Mouse (Mus musculus): ENCODE results near the gene Utp15. TPM values are rescaled to one million over a fixed set of nuclear protein-coding genes. Genes with fewer than 3 reads are reported as not detected.

Gene Utp15
- polyA plus RNA-seq, 1 experiment from 2014 or later, result 46.5 TPM

DNA sequence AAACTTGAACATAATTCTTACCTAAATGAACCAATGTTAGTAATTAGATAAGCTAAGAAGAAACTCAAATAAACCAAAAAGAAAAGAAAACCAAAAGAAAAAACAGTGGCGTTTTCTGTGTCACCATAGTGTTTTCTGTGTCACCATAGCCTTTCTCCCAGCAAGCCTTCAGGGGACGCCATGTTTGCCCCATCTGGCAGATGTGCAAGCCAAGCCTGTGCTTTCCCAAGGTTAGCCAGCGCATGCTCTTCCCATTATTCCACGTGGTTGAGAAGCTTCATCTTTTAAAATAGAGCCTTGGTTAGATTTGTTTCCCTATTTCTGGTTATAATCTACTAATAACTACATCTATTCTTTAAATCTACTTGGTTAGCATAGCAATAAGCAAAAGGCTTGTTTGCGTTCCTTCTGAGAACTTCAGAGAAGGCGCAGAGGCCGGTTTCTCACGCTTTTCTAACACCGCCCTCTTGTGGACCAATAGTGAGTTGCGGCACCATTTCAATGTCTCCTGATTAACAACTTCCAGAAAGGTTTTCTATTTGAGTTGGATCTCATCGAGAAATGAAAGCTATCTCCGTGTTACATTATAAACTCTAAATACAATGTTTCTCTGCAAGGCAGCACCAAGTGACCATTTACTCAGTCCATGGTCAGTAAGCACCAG lies 22.7 kb downstream of the Utp15 start:
- Histone ChIP-seq H3K9ac (ENCODE audit: low read length) (no peak overlapping the region), H3K4me1 (replicated peaks; ENCODE audit: control insufficient read depth, insufficient read depth, low read length) (no peaks in the 10 kb centered on the region), H3K36me3 (ENCODE audit: control insufficient read depth, insufficient read depth, low read length) (no peaks in the 10 kb centered on the region), H3K27me3 (ENCODE audit: control insufficient read depth, insufficient read depth, low read length) (no peaks in the 10 kb centered on the region; the same call in 1 of the 2 replicates), H3K9me3 (ENCODE audit: control insufficient read depth, low read length) (no peaks in the 10 kb centered on the region), H3K27ac (ENCODE audit: low read depth, low read length) (no peak overlapping the region), H3K4me2 (ENCODE audit: low read depth, low read length, severe bottlenecking) (no peak overlapping the region), H3K4me3 (ENCODE audit: low read depth, low read length) (no peak overlapping the region)
- 20% methylated on average over 12 of the region's 12 CpGs for WGBS
- no peak for ATAC-seq (replicated peaks; ENCODE audit: low FRiP score)
- DNase-seq (ENCODE audit: low spot score), result peak; percentile 76

DNA sequence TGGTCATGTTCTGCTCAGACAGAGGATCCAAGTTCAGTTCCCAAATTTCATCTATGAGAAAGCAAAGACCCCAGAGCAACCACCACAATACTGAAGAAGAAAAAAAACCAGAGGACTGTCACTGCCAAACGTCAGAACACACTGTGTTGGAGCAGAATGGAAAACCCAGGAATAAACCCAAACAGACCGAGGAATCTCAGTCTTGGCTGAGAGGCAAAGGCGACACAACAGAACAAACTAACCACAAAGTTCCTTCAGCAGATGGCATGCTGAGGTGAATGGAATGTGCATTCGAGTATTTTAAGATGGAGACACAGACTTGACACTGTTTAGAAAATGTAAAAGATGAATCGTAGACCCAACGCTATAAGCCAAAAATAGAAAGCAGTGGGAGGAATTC lies 27.4 kb downstream of the Utp15 start:
- ATAC-seq (replicated peaks; ENCODE audit: low FRiP score) (no peak), DNase-seq (ENCODE audit: low spot score) (no peak)
- Histone ChIP-seq H3K9ac (ENCODE audit: low read length) (no peak overlapping the region), H3K4me1 (replicated peaks; ENCODE audit: control insufficient read depth, insufficient read depth, low read length) (no peaks in the 10 kb centered on the region), H3K27ac (ENCODE audit: low read depth, low read length) (no peak overlapping the region), H3K4me2 (ENCODE audit: low read depth, low read length, severe bottlenecking) (no peak overlapping the region), H3K36me3 (ENCODE audit: control insufficient read depth, insufficient read depth, low read length) (no peaks in the 10 kb centered on the region), H3K27me3 (ENCODE audit: control insufficient read depth, insufficient read depth, low read length) (no peaks in the 10 kb centered on the region), H3K9me3 (ENCODE audit: control insufficient read depth, low read length) (no peaks in the 10 kb centered on the region), H3K4me3 (ENCODE audit: low read depth, low read length) (no peak overlapping the region)
- WGBS, result 85% methylated on average over 6 of the region's 6 CpGs

DNA sequence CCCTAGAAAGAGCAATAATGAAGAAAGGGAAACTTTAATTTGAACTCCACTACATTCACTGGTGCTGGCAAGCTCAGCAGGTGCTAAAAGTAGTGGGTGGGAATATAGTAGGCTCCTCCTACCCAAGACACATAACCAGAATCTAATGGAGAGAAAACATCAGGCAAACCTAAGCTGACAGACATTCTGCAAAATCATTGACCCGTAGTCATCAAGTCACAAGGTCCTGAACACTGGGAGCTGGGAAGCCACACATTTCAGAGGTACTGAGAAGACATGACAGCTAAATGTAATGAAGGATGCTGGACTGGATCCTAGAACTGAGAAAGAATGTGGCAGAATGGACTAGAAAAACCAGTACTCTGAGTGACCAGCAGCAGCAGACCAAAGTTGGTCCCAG lies 32.3 kb downstream of the Utp15 start:
- no peak for DNase-seq (ENCODE audit: low spot score)
- H3K9ac ChIP-seq (ENCODE audit: low read length), result no peak overlapping the region
- no peaks in the 10 kb centered on the region for H3K9me3 ChIP-seq (ENCODE audit: control insufficient read depth, low read length)
- no peaks in the 10 kb centered on the region for H3K4me1 ChIP-seq (replicated peaks; ENCODE audit: control insufficient read depth, insufficient read depth, low read length)
- no peaks in the 10 kb centered on the region for H3K36me3 ChIP-seq (ENCODE audit: control insufficient read depth, insufficient read depth, low read length)
- H3K27ac ChIP-seq (ENCODE audit: low read depth, low read length), result no peak overlapping the region
- no peak for ATAC-seq (replicated peaks; ENCODE audit: low FRiP score)
- H3K4me3 ChIP-seq (ENCODE audit: low read depth, low read length), result no peak overlapping the region
- WGBS, result 88% methylated on average over 1 of the region's 1 CpGs
- H3K27me3 ChIP-seq (ENCODE audit: control insufficient read depth, insufficient read depth, low read length), result no peaks in the 10 kb centered on the region
- H3K4me2 ChIP-seq (ENCODE audit: low read depth, low read length, severe bottlenecking), result no peak overlapping the region

DNA sequence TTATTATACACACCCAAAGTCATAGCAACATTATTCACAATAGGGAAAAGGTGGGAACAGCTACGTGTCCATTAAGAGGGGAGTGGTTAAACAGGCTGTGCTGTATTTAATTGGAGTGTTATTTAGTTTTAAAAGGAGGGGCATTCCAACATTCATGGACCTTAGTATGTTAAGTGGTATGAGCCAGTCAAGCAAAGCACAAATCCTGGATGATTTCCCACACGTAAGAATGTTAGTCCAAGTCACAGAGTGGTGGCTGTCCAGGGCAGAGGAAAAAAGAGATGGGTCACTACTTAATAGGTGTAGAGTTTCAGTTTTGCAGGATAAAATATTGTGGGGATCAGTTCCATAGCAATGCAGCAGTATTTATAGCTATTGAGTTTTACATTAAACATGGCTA lies 36.6 kb downstream of the Utp15 start:
- no peaks in the 10 kb centered on the region for H3K36me3 ChIP-seq (ENCODE audit: control insufficient read depth, insufficient read depth, low read length)
- DNase-seq (ENCODE audit: low spot score), result no peak
- ATAC-seq (replicated peaks; ENCODE audit: low FRiP score), result no peak

DNA sequence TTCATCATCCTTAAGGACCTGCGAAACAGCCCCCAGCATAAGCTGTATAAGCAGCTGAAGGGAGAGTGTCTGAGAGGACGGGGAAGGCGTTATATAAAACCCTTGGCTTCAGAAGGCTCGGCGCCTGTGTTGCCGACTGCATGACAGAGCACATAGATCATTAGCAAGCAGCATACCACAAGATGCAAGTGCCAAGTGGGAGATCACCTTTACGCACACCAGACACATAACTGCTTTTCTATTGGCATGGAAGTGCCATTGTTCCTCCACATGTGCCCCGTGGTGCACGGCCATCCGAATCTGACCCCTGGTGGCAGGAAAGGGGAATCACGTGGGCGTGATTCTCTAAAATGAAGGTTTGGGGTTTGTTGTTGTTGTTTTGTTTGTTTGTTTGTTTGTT lies 40.0 kb downstream of the Utp15 start:
- Histone ChIP-seq H3K4me1 (replicated peaks; ENCODE audit: control insufficient read depth, insufficient read depth, low read length) (no peaks in the 10 kb centered on the region), H3K27me3 (ENCODE audit: control insufficient read depth, insufficient read depth, low read length) (no peaks in the 10 kb centered on the region), H3K9me3 (ENCODE audit: control insufficient read depth, low read length) (no peaks in the 10 kb centered on the region), H3K36me3 (ENCODE audit: control insufficient read depth, insufficient read depth, low read length) (no peaks in the 10 kb centered on the region), H3K4me2 (ENCODE audit: low read depth, low read length, severe bottlenecking) (no peak overlapping the region), H3K27ac (ENCODE audit: low read depth, low read length) (no peak overlapping the region), H3K9ac (ENCODE audit: low read length) (no peak overlapping the region), H3K4me3 (ENCODE audit: low read depth, low read length) (no peak overlapping the region)
- ATAC-seq (replicated peaks; ENCODE audit: low FRiP score) (peak; percentile 60; the same call in 1 of the 2 replicates), DNase-seq (ENCODE audit: low spot score) (peak; percentile 61)
- 37% methylated on average over 12 of the region's 12 CpGs for WGBS

More for the DNA sequence above, 36.6 kb downstream of the Utp15 start:
- WGBS, result 81% methylated on average over 2 of the region's 2 CpGs
- Histone ChIP-seq H3K4me1 (replicated peaks; ENCODE audit: control insufficient read depth, insufficient read depth, low read length) (no peaks in the 10 kb centered on the region), H3K4me3 (ENCODE audit: low read depth, low read length) (no peak overlapping the region), H3K4me2 (ENCODE audit: low read depth, low read length, severe bottlenecking) (no peak overlapping the region), H3K27me3 (ENCODE audit: control insufficient read depth, insufficient read depth, low read length) (no peaks in the 10 kb centered on the region), H3K9me3 (ENCODE audit: control insufficient read depth, low read length) (no peaks in the 10 kb centered on the region), H3K9ac (ENCODE audit: low read length) (no peak overlapping the region), H3K27ac (ENCODE audit: low read depth, low read length) (no peak overlapping the region)

DNA sequence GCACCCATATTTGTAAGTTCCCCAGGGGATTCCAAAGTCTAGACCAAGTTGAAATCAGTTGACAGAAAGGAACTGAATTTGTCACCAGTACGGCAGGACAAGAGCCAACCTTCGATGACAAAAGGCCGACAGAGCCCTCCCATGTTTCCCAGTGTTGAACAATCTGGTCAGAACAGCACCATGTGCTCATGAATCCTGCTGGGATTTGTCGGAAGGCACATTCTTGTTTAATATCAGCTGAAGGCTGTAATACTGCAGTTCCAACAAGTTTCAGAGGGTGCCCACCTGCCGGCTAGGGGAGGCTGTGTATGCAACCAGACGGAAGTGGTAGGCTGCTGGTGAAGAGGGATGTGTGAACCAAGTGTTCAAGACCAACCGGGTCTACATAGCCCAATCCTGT lies 52.7 kb downstream of the Utp15 start:
- Histone ChIP-seq H3K36me3 (ENCODE audit: control insufficient read depth, insufficient read depth, low read length) (no peaks in the 10 kb centered on the region), H3K27ac (ENCODE audit: low read depth, low read length) (no peak overlapping the region), H3K4me3 (ENCODE audit: low read depth, low read length) (no peak overlapping the region), H3K4me1 (replicated peaks; ENCODE audit: control insufficient read depth, insufficient read depth, low read length) (peaks cover 5% of the 10 kb centered on the region; the same call in 1 of the 2 replicates), H3K4me2 (ENCODE audit: low read depth, low read length, severe bottlenecking) (no peak overlapping the region), H3K9ac (ENCODE audit: low read length) (no peak overlapping the region), H3K27me3 (ENCODE audit: control insufficient read depth, insufficient read depth, low read length) (peaks cover under 1% of the 10 kb centered on the region; the same call in 1 of the 2 replicates), H3K9me3 (ENCODE audit: control insufficient read depth, low read length) (no peaks in the 10 kb centered on the region)
- no peak for ATAC-seq (replicated peaks; ENCODE audit: low FRiP score)
- WGBS, result 92% methylated on average over 7 of the region's 7 CpGs
- DNase-seq (ENCODE audit: low spot score), result no peak

DNA sequence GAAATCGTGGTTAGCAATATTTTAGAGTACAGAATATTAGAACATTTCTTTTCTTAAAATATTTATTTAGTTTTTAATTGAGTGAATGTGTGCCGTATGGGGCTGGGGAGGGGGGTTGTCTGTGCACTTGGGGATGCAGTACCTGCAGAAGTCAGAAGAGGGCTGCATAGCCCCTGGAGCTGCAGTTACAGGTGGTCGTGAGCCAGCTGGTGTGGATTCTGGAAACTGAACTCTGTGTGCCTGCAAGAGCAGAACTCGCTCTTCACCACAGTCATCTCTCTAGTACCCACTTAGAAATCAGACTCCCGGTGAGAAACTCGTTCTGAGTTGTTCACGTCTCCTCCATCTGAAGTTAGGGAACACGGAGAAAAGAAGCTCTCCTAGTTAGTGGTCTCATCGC lies 54.0 kb downstream of the Utp15 start:
- no peak overlapping the region for H3K4me2 ChIP-seq (ENCODE audit: low read depth, low read length, severe bottlenecking)
- 39% methylated on average over 9 of the region's 9 CpGs for WGBS
- no peak overlapping the region for H3K4me3 ChIP-seq (ENCODE audit: low read depth, low read length)
- H3K4me1 ChIP-seq (replicated peaks; ENCODE audit: control insufficient read depth, insufficient read depth, low read length), result peaks cover 6% of the 10 kb centered on the region; the same call in 1 of the 2 replicates
- H3K9me3 ChIP-seq (ENCODE audit: control insufficient read depth, low read length), result no peaks in the 10 kb centered on the region
- no peak overlapping the region for H3K27ac ChIP-seq (ENCODE audit: low read depth, low read length)
- no peak overlapping the region for H3K9ac ChIP-seq (ENCODE audit: low read length)
- DNase-seq (ENCODE audit: low spot score) (peak; percentile 65), ATAC-seq (replicated peaks; ENCODE audit: low FRiP score) (no peak)
- peaks cover 5% of the 10 kb centered on the region for H3K27me3 ChIP-seq (ENCODE audit: control insufficient read depth, insufficient read depth, low read length)
- no peaks in the 10 kb centered on the region for H3K36me3 ChIP-seq (ENCODE audit: control insufficient read depth, insufficient read depth, low read length)

DNA sequence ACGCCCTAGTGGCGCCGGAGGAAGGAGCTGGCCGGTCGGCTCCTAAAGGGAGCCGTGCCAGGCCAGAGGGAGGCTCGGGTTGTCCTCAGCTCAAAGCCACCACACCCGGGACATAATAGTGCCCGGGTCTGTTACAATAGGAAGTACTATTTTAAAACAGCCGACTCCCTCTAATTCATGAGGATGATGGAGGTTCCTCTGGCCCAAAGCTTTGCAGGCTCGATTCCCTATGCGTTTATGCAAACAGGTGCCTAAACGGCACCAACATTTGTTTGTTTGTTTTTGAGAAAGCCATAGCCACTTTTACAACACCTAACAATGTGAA lies 56.3 kb downstream of the Utp15 start:
- H3K27ac ChIP-seq (ENCODE audit: low read depth, low read length), result no peak overlapping the region
- H3K9ac ChIP-seq (ENCODE audit: low read length), result peak overlapping the region; percentile 70
- no peak for DNase-seq (ENCODE audit: low spot score)

More for the DNA sequence above, 56.3 kb downstream of the Utp15 start:
- Histone ChIP-seq H3K4me3 (ENCODE audit: low read depth, low read length) (peak overlapping the region; percentile 65), H3K27me3 (ENCODE audit: control insufficient read depth, insufficient read depth, low read length) (peaks cover 5% of the 10 kb centered on the region), H3K36me3 (ENCODE audit: control insufficient read depth, insufficient read depth, low read length) (no peaks in the 10 kb centered on the region), H3K4me1 (replicated peaks; ENCODE audit: control insufficient read depth, insufficient read depth, low read length) (peaks cover 6% of the 10 kb centered on the region; the same call in 1 of the 2 replicates), H3K4me2 (ENCODE audit: low read depth, low read length, severe bottlenecking) (peak overlapping the region; percentile 92), H3K9me3 (ENCODE audit: control insufficient read depth, low read length) (no peaks in the 10 kb centered on the region)
- WGBS, result 4% methylated on average over 13 of the region's 13 CpGs
- ATAC-seq (replicated peaks; ENCODE audit: low FRiP score), result no peak

Measured in forebrain, embryonic 11.5 days (tissue).